Mouse (Mus musculus) telencephalon, adult 2 months (tissue): ENCODE data around the gene Selenof.

Source experiments
- DNase-seq: peaks from one replicate; pipeline ENCODE4 v3.0.0-alpha.2; 2011; ENCODE audit warnings: low read depth, low spot score

The Selenof gene

GRCm38 (mm10) chr3:144638110-144638509, 68.0 kb downstream of the Selenof start:
- no peak for DNase-seq

DNA sequence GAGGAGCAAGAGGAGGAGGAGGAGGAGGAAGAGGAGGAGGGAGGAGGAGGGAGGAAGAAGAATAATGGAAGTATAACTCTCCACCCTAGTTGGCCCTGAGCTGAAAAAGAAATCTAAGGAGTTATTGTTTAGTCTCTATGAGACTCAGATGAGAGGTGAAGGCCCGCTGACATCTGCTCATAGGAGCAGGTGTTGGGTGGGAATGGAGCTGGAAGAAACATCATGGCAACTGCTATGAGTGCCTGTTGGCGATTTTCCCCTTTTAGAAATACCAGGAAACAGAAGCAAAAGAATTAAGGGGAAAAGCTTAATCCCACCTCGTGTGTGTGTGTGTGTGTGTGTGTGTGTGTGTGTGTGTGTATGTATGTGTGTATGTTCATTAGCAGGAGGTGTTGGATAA, 69.3 kb downstream of the Selenof start:
- no peak for DNase-seq

- DNase-seq = no peak
Observed at GRCm38 (mm10) chr3:144640033-144640432, 69.9 kb downstream of the Selenof start.

DNA sequence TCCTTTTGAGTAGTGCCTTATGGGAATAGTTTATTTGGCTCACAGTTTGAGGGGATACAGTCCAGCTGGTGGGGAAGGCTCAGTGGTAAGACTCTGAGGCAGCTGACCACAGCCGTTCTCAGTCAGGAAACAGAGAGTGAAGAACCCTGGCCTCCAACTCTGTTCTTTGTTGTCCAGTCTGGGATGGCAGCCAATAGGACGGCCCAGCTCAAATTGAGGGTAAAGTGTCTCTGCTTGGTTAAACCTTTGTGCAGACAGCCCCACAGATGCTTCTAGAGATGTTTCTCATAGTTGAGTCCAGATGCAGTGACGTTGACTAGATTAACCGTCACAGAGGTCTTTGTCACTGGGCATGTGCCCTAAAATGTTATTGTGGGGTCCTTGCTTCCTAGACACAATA, 72.0 kb downstream of the Selenof start:
- no peak for DNase-seq

GRCm38 (mm10) chr3:144643301-144643871, 73.3 kb downstream of the Selenof start:
- no peak for DNase-seq

DNA sequence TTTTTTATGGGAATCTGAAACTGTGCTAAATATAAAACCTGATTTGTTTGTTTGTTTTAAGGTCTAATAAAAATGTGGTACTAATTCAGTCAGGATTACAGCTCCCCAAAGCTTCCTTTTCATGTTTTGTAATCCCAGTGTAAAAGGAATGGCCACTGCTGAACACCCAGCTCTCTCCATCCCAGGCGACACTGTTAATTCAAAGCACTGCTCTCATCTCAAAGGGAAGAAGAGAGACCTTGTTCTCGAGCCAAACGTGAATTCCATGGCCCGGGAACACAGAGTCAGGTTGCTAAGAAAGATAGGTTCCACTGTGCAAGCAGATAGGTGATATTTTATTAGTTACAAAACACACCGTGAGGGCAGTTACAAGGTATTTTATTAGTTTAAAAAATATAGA, 74.1 kb downstream of the Selenof start:
- DNase-seq = no peak
